Mouse (Mus musculus) hindbrain, embryonic 14.5 days (tissue): ENCODE measurements at regions not wholly inside any gene's neighbourhood (a gene's known extent, or its start where the extent isn't known, plus 50 kb on each side); places are given as distances from the start of the nearest gene placed in this dataset.
A peak's percentile ranks its signal among the peaks of the same experiment; 100 is the strongest.

Source experiments
- ATAC-seq: fragments of 200-750 bp; cut with Nextera tagmentation; 2 replicates; pipeline ENCODE4 v1.8.0; 2017; ENCODE audit warnings: moderate number of reproducible peaks, mild to moderate bottlenecking, moderate TSS enrichment, moderate library complexity; ENCODE audit not compliant: low FRiP score
- DNase-seq: peaks from one replicate; pipeline ENCODE4 v3.0.0-alpha.2; 2015; ENCODE audit warnings: low spot score
- H3K27ac ChIP-seq: fragments of 300-500 bp; sonication (generic); 2 replicates; pipeline ENCODE4 v1.5.1; 2014; ENCODE audit warnings: mild to moderate bottlenecking, moderate library complexity
- H3K27me3 ChIP-seq: fragments of 300-500 bp; sonication (generic); 2 replicates; pipeline ENCODE4 v1.6.1; 2014; ENCODE audit warnings: mild to moderate bottlenecking, low read length, mixed read lengths; ENCODE audit not compliant: control insufficient read depth, insufficient read depth
- H3K36me3 ChIP-seq: fragments of 300-500 bp; sonication (generic); replicated peaks from 2 replicates; pipeline ENCODE4 v1.6.1; 2014; ENCODE audit not compliant: control insufficient read depth, insufficient read depth
- H3K4me1 ChIP-seq: fragments of 300-500 bp; sonication (generic); replicated peaks from 2 replicates; pipeline ENCODE4 v1.6.1; 2014; ENCODE audit warnings: antibody characterized with exemption, low read length, mixed read lengths; ENCODE audit not compliant: control insufficient read depth, insufficient read depth
- H3K4me2 ChIP-seq: fragments of 300-500 bp; sonication (generic); replicated peaks from 2 replicates; pipeline ENCODE4 v1.6.1; 2014; ENCODE audit warnings: mild to moderate bottlenecking, moderate library complexity
- H3K4me3 ChIP-seq: fragments of 300-500 bp; sonication (generic); replicated peaks from 2 replicates; pipeline ENCODE4 v1.5.1; 2014; ENCODE audit warnings: mild to moderate bottlenecking, low read length
- H3K9ac ChIP-seq: fragments of 300-500 bp; sonication (generic); 2 replicates; pipeline ENCODE4 v1.6.1; 2014
- H3K9me3 ChIP-seq: fragments of 300-500 bp; sonication (generic); 2 replicates; pipeline ENCODE4 v1.6.1; 2016; ENCODE audit warnings: low read length; ENCODE audit not compliant: control insufficient read depth
- WGBS: fragments of 180-500 bp; shearing (Covaris S2); extraction: QIAGEN DNeasy Blood & Tissue Kit; methylation state at CpG from one replicate; pipeline ENCODE4 v1.1.7; 2014; 5-methylcytosine and 5-hydroxymethylcytosine counted together

DNA sequence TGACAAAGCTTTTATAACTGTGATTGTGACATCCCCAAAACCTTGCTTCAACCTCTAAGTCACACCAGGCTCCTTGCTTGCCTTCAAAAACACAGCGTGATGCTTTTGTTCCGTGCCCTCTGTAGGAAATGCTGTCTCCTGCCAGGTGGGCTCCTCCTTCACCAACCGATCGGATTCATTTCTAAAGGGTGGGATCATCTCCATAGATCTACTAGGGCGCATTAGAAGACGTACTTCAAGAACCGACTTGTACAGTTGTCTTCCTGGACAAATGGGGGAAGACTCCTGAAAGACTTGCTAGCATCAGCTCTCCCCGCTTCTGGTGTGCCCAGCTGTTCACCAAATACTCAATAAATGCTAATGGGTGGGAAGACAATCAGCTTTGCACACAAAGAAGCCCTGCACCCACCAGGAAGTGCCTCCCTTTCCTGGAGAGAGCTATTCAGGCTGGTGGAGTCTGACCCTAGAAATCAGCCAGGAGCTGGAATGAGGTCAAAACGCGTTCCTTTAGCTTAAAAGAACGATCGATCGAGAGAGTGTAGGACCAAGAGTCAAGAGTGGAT, 53.0 kb downstream of the Hoxa1 start:
- H3K9ac ChIP-seq, result no peak overlapping the region
- no peak overlapping the region for H3K27ac ChIP-seq
- H3K4me3 ChIP-seq, result peak overlapping the region; percentile 19

GRCm38 (mm10) chr6:52104141-52104540, 54.0 kb downstream of the Hoxa1 start:
- no peak overlapping the region for H3K9ac ChIP-seq
- ATAC-seq (no peak), DNase-seq (no peak)
- peaks cover 18% of the 10 kb centered on the region for H3K4me1 ChIP-seq
- H3K9me3 ChIP-seq, result no peaks in the 10 kb centered on the region
- H3K27ac ChIP-seq, result no peak overlapping the region
- H3K27me3 ChIP-seq, result no peaks in the 10 kb centered on the region
- WGBS, result 94% methylated on average over 11 of the region's 11 CpGs
- no peak overlapping the region for H3K4me2 ChIP-seq
- no peak overlapping the region for H3K4me3 ChIP-seq
- H3K36me3 ChIP-seq, result no peaks in the 10 kb centered on the region

More for the DNA sequence above, 53.0 kb downstream of the Hoxa1 start:
- H3K27me3 ChIP-seq, result no peaks in the 10 kb centered on the region
- peaks cover 18% of the 10 kb centered on the region for H3K4me1 ChIP-seq
- H3K4me2 ChIP-seq, result peak overlapping the region; percentile 47
- H3K36me3 ChIP-seq, result no peaks in the 10 kb centered on the region
- DNase-seq (no peak), ATAC-seq (no peak)
- 18% methylated on average over 13 of the region's 13 CpGs for WGBS
- no peaks in the 10 kb centered on the region for H3K9me3 ChIP-seq

DNA sequence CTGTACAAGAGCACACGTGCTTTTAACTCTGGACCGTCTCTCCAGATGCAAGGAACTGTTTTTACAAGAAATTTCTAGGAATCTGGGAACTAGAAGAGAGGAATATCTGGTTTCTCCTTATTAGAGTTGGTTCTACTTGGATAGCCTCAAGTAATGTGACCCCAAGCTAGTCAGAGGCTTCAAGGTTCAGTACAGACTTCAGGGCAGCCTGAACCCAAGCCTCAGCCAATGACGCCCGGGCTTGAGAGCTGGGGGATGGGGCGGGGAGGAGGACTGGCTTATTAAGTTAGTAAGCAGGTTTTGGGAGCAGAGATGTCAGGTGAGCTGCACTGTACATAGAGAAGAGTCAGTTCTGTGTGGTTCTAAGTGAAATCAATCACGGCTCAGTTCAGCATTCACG, 54.5 kb downstream of the Hoxa1 start:
- Histone ChIP-seq H3K4me1 (peaks cover 18% of the 10 kb centered on the region), H3K4me2 (no peak overlapping the region), H3K27me3 (no peaks in the 10 kb centered on the region), H3K4me3 (no peak overlapping the region), H3K9ac (no peak overlapping the region), H3K27ac (no peak overlapping the region), H3K9me3 (no peaks in the 10 kb centered on the region), H3K36me3 (no peaks in the 10 kb centered on the region)
- DNase-seq, result no peak
- WGBS, result 90% methylated on average over 7 of the region's 7 CpGs
- ATAC-seq, result no peak

- H3K27ac ChIP-seq, result no peak overlapping the region
- 41% methylated on average over 8 of the region's 8 CpGs for WGBS
Observed at GRCm38 (mm10) chr6:52102699-52103098, 55.4 kb downstream of the Hoxa1 start.

DNA sequence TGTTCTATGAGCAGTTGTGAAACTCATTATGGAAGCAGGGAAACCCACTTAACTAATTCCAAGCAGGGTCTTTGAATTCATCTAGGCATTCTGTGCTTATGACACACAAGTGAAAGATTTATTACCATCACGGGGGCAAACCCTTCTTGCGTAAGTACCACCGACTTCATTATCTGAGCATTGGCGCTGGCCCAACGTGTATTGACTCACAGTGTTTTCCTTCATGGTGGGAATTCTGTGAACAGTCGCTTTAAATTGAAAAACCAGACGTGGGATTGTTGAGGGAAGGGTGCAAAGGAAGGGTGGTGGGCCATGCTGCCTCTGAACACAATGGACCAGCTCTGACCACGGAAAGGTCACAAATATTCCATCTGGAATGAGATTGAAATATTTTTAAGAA, 55.9 kb downstream of the Hoxa1 start:
- Histone ChIP-seq H3K4me2 (no peak overlapping the region), H3K27ac (no peak overlapping the region; the same call in 1 of the 2 replicates), H3K4me1 (peaks cover 18% of the 10 kb centered on the region), H3K9ac (no peak overlapping the region), H3K27me3 (no peaks in the 10 kb centered on the region), H3K9me3 (no peaks in the 10 kb centered on the region), H3K4me3 (no peak overlapping the region), H3K36me3 (no peaks in the 10 kb centered on the region)
- ATAC-seq (no peak), DNase-seq (peak; percentile 34)
- 30% methylated on average over 8 of the region's 8 CpGs for WGBS

More at GRCm38 (mm10) chr6:52102699-52103098, 55.4 kb downstream of the Hoxa1 start:
- Histone ChIP-seq H3K4me3 (no peak overlapping the region), H3K4me2 (no peak overlapping the region), H3K36me3 (no peaks in the 10 kb centered on the region), H3K9me3 (no peaks in the 10 kb centered on the region), H3K9ac (no peak overlapping the region), H3K27me3 (no peaks in the 10 kb centered on the region), H3K4me1 (peaks cover 18% of the 10 kb centered on the region)
- ATAC-seq, result no peak
- no peak for DNase-seq

GRCm38 (mm10) chr6:52101209-52101608, 56.9 kb downstream of the Hoxa1 start:
- ATAC-seq (no peak), DNase-seq (no peak)
- no peak overlapping the region for H3K4me3 ChIP-seq
- H3K27me3 ChIP-seq, result no peaks in the 10 kb centered on the region
- H3K4me1 ChIP-seq, result peaks cover 18% of the 10 kb centered on the region
- no peaks in the 10 kb centered on the region for H3K9me3 ChIP-seq
- no peak overlapping the region for H3K4me2 ChIP-seq
- H3K9ac ChIP-seq, result no peak overlapping the region
- H3K27ac ChIP-seq, result no peak overlapping the region
- WGBS, result 75% methylated on average over 6 of the region's 6 CpGs
- H3K36me3 ChIP-seq, result no peaks in the 10 kb centered on the region

- DNase-seq, result no peak
- no peak overlapping the region for H3K9ac ChIP-seq
- WGBS, result 92% methylated on average over 7 of the region's 7 CpGs
- no peaks in the 10 kb centered on the region for H3K36me3 ChIP-seq
- no peak overlapping the region for H3K4me3 ChIP-seq
- H3K27me3 ChIP-seq, result no peaks in the 10 kb centered on the region
- peaks cover 11% of the 10 kb centered on the region for H3K4me1 ChIP-seq
- H3K27ac ChIP-seq, result no peak overlapping the region
- H3K4me2 ChIP-seq, result no peak overlapping the region
- no peaks in the 10 kb centered on the region for H3K9me3 ChIP-seq
- no peak for ATAC-seq
Observed at GRCm38 (mm10) chr6:52098851-52099250, 59.3 kb downstream of the Hoxa1 start.

GRCm38 (mm10) chr6:52095575-52095974, 62.5 kb downstream of the Hoxa1 start:
- H3K27ac ChIP-seq, result no peak overlapping the region
- DNase-seq (no peak), ATAC-seq (no peak)
- no peaks in the 10 kb centered on the region for H3K27me3 ChIP-seq
- no peak overlapping the region for H3K9ac ChIP-seq
- WGBS, result 95% methylated on average over 7 of the region's 7 CpGs
- no peaks in the 10 kb centered on the region for H3K4me1 ChIP-seq
- H3K4me2 ChIP-seq, result no peak overlapping the region
- H3K4me3 ChIP-seq, result no peak overlapping the region
- H3K9me3 ChIP-seq, result no peaks in the 10 kb centered on the region
- no peaks in the 10 kb centered on the region for H3K36me3 ChIP-seq

DNA sequence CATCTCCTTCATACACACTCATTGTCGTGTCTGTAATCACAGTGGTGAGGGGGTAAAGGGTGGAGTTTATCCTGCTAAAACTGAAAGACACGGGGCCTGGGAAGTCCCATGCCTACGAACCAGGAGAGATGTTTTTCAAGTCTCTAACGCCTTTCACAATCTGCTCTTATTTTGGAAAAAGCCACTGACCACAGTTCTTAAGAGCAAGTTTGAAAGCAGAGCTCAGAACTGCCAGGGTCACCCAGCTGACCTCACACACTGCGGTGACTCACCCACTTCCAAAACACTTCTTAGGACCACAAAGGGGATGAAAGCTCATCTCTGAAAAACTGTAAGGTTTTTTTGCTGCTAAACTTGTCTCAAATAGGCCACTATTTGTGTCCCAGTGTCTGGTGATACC, 66.7 kb downstream of the Hoxa1 start:
- Histone ChIP-seq H3K9ac (no peak overlapping the region), H3K27me3 (no peaks in the 10 kb centered on the region), H3K4me2 (no peak overlapping the region), H3K4me1 (no peaks in the 10 kb centered on the region), H3K36me3 (no peaks in the 10 kb centered on the region), H3K4me3 (no peak overlapping the region), H3K27ac (no peak overlapping the region), H3K9me3 (no peaks in the 10 kb centered on the region)
- ATAC-seq, result no peak
- 52% methylated on average over 5 of the region's 5 CpGs for WGBS
- DNase-seq, result no peak
